Mouse (Mus musculus) stomach, embryonic 16.5 days (tissue): Measurements from ENCODE around the gene Gcdh. TPM values are rescaled to one million over a fixed set of nuclear protein-coding genes. Genes with fewer than 3 reads are reported as not detected.
A peak's percentile ranks its signal among the peaks of the same experiment; 100 is the strongest.

ENCODE experiments used
- ATAC-seq: fragments of 200-750 bp; cut with Nextera tagmentation; 2 replicates; pipeline ENCODE4 v1.8.0; 2017; ENCODE audit warnings: moderate number of reproducible peaks, moderate TSS enrichment; ENCODE audit not compliant: insufficient read depth, low FRiP score
- H3K27ac ChIP-seq: fragments of 300-500 bp; sonication (generic); 2 replicates; pipeline ENCODE4 v1.5.1; 2014; ENCODE audit warnings: low read length
- H3K27me3 ChIP-seq: fragments of 300-500 bp; sonication (generic); 2 replicates; pipeline ENCODE4 v1.6.1; 2014; ENCODE audit warnings: low read length, control low read depth, mixed read lengths; ENCODE audit not compliant: control insufficient read depth, insufficient read depth
- H3K36me3 ChIP-seq: fragments of 300-500 bp; sonication (generic); 2 replicates; pipeline ENCODE4 v1.6.1; 2014; ENCODE audit warnings: low read length; ENCODE audit not compliant: control insufficient read depth, insufficient read depth
- H3K4me1 ChIP-seq: fragments of 300-500 bp; sonication (generic); 2 replicates; pipeline ENCODE4 v1.6.1; 2014; ENCODE audit warnings: low read length, control low read depth, mixed read lengths; ENCODE audit not compliant: control insufficient read depth, insufficient read depth
- H3K4me2 ChIP-seq: fragments of 300-500 bp; sonication (generic); 2 replicates; pipeline ENCODE4 v1.6.1; 2014; ENCODE audit warnings: low read depth, low read length, mixed read lengths
- H3K4me3 ChIP-seq: fragments of 300-500 bp; sonication (generic); replicated peaks from 2 replicates; pipeline ENCODE4 v1.5.1; 2014; ENCODE audit warnings: mild to moderate bottlenecking, low read length
- H3K9ac ChIP-seq: fragments of 300-500 bp; sonication (generic); 2 replicates; pipeline ENCODE4 v1.6.1; 2014; ENCODE audit warnings: low read length
- H3K9me3 ChIP-seq: fragments of 300-500 bp; sonication (generic); replicated peaks from 2 replicates; pipeline ENCODE4 v1.6.1; 2016; ENCODE audit warnings: low read length, control low read depth; ENCODE audit not compliant: control insufficient read depth
- WGBS: fragments of 180-500 bp; shearing (Covaris S2); extraction: QIAGEN DNeasy Blood & Tissue Kit; methylation state at CpG from one replicate; pipeline ENCODE4 v1.1.7; 2014; 5-methylcytosine and 5-hydroxymethylcytosine counted together
- polyA plus RNA-seq: library from polyadenylated mRNA; unstranded; fragments of >200 nt; fragmentation: Nextera tagmentation; extraction: Ambion mirVana; gene quantifications from 2 replicates; pipeline ENCODE4 v1.2.1, GENCODE M21; 2015

Gene Gcdh
- 41.1 and 45.8 TPM in 2 replicates for polyA plus RNA-seq

DNA sequence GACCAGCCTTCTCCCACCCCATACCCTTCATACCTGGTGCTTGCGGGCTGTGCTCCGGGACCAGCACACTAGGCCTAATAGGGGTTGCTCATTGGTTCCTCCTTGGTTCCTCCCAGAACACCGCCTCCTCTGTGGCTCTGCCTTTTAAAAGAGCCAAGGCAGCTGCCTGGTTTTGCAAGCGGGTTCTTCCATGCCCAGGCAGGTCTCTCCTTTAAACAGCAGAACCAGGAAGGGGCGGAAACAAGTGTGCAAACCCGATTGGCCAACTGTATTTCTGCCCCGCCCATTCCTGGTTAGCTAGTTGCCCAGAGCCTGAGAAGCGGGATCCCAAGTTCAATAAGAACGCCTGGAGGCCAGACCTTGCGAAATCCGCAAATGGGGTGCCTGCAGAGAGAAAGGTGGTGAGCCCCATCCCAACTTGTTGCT is at the start of gene Gcdh:
Gene Gcdh (minus strand): TSS at position 213 of the 426 bp plus-strand sequence.
- Histone ChIP-seq H3K9ac (peak within 1 kb of the TSS; percentile 81), H3K9me3 (no peaks in the 10 kb centered on the region), H3K4me3 (peak within 1 kb of the TSS; percentile 85), H3K4me1 (peaks cover 7% of the 10 kb centered on the region; the same call in 1 of the 2 replicates), H3K36me3 (no peaks in the 10 kb centered on the region), H3K27me3 (no peaks in the 10 kb centered on the region), H3K4me2 (peak within 1 kb of the TSS; percentile 94), H3K27ac (no peak within 1 kb of the TSS)
- peak; percentile 98 for ATAC-seq
- 0% methylated on average over 11 of the region's 11 CpGs for WGBS

DNA sequence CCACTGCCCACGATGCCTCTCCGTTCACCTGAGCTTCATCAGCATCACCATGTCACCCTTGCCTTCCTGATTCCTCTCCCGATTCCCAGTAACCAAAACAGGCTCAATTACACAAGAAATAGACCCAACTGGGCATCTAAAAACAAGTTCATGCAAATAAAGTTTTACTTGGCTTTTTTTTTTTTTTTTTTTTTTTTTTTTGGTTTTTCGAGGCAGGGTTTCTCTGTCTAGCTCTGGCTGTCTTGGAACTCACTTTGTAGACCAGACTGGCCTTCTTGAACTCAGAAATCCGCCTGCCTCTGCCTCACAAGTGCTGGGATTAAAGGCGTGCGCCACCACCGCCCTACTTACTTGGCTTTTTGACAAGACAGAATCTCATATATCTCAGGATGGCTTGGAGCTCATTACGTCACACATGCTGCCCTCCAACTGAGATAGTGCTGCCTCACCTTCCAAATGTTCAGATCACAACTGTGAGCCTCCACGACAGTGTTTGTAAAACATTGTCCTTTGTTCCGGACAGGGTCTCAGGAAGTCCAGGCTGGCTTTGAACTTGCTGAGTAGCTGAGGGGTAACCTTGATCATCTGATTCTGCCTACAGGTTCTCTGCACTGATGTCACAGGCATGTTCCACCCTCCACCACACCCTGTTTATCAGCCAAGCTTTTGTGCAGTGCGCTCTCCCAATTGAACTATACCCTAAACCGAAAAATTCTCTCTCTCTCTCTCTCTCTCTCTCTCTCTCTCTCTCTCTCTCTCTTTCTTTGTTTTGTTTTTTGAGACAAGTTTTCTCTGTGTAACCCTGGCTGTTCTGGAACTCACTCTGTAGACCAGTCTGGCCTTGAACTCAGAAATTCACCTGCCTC is 44.1 kb upstream of the Gcdh start:
- Histone ChIP-seq H3K9me3 (no peaks in the 10 kb centered on the region), H3K27me3 (peaks cover 45% of the 10 kb centered on the region), H3K4me2 (0 out of 2 replicates have a peak overlapping the region, but pooled peaks have one; percentile 65), H3K36me3 (no peaks in the 10 kb centered on the region), H3K4me3 (no peak overlapping the region), H3K27ac (no peak overlapping the region), H3K9ac (no peak overlapping the region), H3K4me1 (peaks cover 4% of the 10 kb centered on the region; the same call in 1 of the 2 replicates)
- no peak for ATAC-seq
- 58% methylated on average over 13 of the region's 13 CpGs for WGBS

DNA sequence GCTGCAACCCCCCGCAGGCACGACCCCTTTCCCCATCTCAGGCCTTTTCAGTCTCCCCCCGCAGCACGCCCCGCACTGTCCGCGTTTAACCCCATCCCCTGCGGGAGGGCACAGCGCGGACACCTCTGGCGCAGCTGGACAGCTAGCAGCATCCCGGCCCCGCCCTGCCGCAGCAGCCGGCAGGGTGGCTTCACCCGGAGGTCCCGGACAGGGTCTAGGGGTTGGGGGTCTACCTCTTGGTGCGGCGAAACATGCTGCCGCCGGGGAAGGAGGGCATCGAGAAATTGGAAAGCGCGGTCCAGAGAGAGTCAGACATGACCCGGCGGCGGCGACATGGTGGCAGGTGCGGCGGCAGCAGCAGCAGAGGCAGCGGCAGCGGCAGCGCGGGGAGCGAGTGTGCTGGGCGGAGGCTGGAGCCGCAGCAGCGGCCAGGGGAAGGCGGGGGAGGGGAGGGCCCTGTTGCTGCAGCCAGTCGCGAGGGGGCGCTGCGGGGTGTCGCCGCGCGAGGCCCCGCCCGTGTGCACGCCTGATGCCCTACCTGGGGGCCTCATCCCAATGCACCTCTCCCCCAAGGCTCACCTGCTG is 43.3 kb upstream of the Gcdh start, which contains the start of gene Mast1:
Gene Mast1 (minus strand): TSS at position 398 of the 585 bp plus-strand sequence.
- WGBS, result under 1% methylated on average over 50 of the region's 50 CpGs
- H3K4me3 ChIP-seq, result peak within 1 kb of the TSS; percentile 44
- H3K27ac ChIP-seq, result no peak within 1 kb of the TSS
- H3K36me3 ChIP-seq, result no peaks in the 10 kb centered on the region
- peaks cover 4% of the 10 kb centered on the region; the same call in 1 of the 2 replicates for H3K4me1 ChIP-seq
- peak; percentile 68 for ATAC-seq
- H3K9ac ChIP-seq, result no peak within 1 kb of the TSS
- H3K9me3 ChIP-seq, result no peaks in the 10 kb centered on the region
- H3K27me3 ChIP-seq, result peaks cover 45% of the 10 kb centered on the region
- peak within 1 kb of the TSS; percentile 65 for H3K4me2 ChIP-seq

DNA sequence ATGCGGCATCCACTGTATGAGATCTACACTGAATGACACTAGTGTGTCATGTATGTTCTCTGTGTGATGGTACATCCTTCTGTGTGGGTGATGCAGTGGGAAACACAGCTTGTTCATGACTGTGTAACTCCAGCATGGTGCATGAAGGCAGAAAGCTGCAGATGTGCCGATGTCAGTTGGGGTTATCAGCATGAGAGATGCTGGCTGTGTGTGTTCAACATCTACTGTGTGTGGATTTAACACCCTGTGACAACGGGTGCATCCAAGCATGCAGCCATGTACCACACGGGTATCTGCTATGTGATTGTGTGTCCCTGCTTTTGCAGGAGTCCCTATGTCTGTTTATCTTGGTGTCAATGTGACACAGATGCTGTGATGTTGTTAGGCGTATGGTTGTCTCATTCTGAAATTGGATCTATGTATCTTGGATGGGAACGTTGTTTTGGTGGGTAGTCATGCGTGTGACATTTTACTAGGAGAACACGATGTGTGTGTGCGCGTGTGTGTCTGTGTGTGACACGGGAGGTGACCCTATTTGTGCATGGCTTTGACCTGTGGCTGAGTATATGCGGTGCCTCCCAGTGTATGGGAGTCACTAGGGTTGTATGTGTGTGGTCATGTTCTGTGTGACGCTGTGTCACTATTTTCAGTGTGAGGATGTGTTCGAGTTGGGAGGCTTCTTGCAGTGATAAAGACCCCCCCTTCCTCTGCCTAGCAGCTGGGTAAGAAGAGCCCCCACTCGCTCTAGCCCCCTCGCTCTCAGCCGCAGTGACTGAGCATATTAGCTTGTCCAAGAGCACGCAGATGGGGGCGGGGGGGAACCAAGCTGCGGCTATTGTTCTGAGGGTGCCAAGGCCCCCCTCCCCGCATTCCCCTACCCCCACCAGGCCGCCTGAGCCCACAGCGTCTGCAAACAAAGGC is 42.6 kb upstream of the Gcdh start:
- peak overlapping the region; percentile 44 for H3K4me3 ChIP-seq
- WGBS, result 22% methylated on average over 23 of the region's 23 CpGs
- no peaks in the 10 kb centered on the region for H3K36me3 ChIP-seq
- peaks cover 45% of the 10 kb centered on the region for H3K27me3 ChIP-seq
- H3K27ac ChIP-seq, result no peak overlapping the region
- no peaks in the 10 kb centered on the region for H3K9me3 ChIP-seq
- H3K4me2 ChIP-seq, result peak overlapping the region; percentile 65
- no peak overlapping the region for H3K9ac ChIP-seq
- H3K4me1 ChIP-seq, result peaks cover 4% of the 10 kb centered on the region; the same call in 1 of the 2 replicates
- ATAC-seq, result peak; percentile 34

DNA sequence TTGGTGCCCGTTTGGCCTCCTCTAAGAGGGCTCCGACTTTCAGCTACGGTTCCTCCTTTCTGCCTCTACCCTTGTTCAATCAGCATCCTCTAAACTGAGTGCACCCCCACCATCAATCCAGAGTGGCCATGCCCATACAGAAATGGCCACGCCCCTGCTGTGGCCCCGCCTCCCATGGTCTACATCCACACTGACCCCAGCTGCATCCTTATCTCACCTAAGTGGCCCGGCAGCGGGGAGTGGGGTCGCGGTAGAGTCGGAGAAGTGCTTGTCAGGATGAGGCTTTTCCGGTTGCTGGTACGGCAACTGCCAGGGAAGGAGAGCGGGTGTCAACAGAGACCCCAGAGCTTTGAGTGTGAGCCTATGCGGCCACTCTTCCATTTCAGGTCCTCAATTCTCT is 41.8 kb upstream of the Gcdh start:
- no peak for ATAC-seq

DNA sequence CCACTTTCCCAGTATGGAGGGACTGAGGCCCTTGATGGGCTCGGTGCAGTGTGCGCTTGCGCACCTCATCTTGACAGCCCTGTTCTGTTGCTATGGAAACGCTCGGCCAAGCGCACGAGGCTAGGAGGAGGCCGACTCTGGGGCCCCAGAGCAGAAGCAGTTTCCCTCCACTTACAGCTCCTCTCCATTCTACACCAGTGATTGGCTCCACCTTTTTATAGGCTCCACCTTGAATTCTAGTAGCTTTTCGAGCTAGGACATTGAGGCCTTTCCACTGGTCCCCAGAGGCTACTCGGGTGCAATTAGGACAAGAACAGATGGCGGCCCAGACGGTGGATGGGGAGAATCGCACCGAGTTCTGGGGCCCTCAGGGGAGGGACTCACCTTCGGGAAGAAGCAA is 41.1 kb upstream of the Gcdh start:
- no peaks in the 10 kb centered on the region for H3K9me3 ChIP-seq
- under 1% methylated on average over 15 of the region's 15 CpGs for WGBS
- no peaks in the 10 kb centered on the region for H3K36me3 ChIP-seq
- H3K4me3 ChIP-seq, result no peak overlapping the region
- peaks cover 53% of the 10 kb centered on the region for H3K27me3 ChIP-seq
- H3K4me2 ChIP-seq, result no peak overlapping the region
- no peak for ATAC-seq
- no peak overlapping the region for H3K9ac ChIP-seq
- peaks cover 4% of the 10 kb centered on the region; the same call in 1 of the 2 replicates for H3K4me1 ChIP-seq
- no peak overlapping the region for H3K27ac ChIP-seq

More for the DNA sequence above, 41.8 kb upstream of the Gcdh start:
- Histone ChIP-seq H3K27ac (no peak overlapping the region), H3K4me1 (peaks cover 4% of the 10 kb centered on the region; the same call in 1 of the 2 replicates), H3K4me3 (no peak overlapping the region), H3K4me2 (no peak overlapping the region), H3K36me3 (no peaks in the 10 kb centered on the region), H3K27me3 (peaks cover 48% of the 10 kb centered on the region), H3K9me3 (no peaks in the 10 kb centered on the region), H3K9ac (no peak overlapping the region)
- WGBS, result 2% methylated on average over 14 of the region's 14 CpGs

DNA sequence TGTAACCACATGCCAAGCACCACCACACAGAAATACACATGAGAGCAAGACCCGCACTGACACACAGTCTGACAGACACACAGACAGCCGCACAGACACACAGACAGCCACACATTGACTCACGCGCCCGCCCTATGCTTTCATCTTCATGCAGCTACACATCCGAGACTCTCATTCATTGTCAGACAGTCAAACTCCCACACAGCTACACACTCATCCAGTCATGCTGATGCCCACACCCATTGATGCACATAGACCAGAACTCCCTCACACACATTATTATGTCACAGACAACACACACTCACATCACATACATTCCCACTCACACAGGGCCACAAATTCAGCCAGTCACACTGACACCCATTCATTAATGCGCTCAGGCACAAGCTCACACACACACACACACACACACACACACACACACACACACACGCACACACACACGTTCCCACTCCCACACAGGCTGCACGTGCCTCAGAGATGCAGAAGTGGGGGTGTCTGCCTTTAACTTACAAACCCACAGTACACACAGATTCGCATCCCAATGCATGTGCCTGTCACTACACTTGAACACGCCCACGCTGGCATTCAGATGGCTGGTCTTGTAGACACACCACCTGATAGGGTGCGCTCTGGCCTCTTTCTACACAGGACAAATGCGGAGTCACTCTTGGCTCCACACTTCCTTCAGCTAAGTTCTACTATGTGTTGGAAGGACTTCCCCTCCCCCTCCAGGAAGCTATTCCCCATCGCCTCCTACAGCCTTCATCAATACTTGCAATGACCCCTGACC is 40.2 kb upstream of the Gcdh start:
- WGBS, result 83% methylated on average over 16 of the region's 16 CpGs
- no peak overlapping the region for H3K4me3 ChIP-seq

DNA sequence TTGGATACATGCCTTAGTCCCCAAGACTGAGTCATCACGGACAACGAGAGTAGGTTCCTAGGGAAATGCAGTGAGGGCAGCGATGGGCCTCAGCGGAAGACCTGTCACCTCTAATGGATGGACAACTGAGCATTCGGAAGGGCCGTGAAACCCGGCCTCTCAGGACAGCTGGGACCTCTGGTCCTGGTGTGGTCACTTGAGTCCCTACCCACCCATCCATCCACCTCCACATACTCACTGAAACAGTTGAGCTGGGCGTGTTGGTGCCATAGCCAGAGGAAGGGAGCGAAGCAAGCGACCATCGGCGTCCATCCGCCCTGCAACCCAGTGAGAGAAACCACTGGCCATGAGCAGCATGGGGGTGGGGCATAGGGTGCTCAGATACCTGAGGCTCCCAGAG is 36.9 kb upstream of the Gcdh start:
- Histone ChIP-seq H3K36me3 (no peaks in the 10 kb centered on the region), H3K4me3 (no peak overlapping the region), H3K4me1 (0 out of 2 replicates have a peak, but pooled peaks cover 3% of the 10 kb centered on the region), H3K4me2 (no peak overlapping the region), H3K9ac (no peak overlapping the region), H3K9me3 (no peaks in the 10 kb centered on the region), H3K27me3 (peaks cover 39% of the 10 kb centered on the region), H3K27ac (no peak overlapping the region)
- no peak for ATAC-seq
- 85% methylated on average over 13 of the region's 13 CpGs for WGBS

More for the DNA sequence above, 40.2 kb upstream of the Gcdh start:
- no peaks in the 10 kb centered on the region for H3K36me3 ChIP-seq
- peaks cover 4% of the 10 kb centered on the region; the same call in 1 of the 2 replicates for H3K4me1 ChIP-seq
- H3K9ac ChIP-seq, result no peak overlapping the region
- H3K9me3 ChIP-seq, result no peaks in the 10 kb centered on the region
- no peak overlapping the region for H3K27ac ChIP-seq
- peaks cover 62% of the 10 kb centered on the region for H3K27me3 ChIP-seq
- no peak for ATAC-seq
- H3K4me2 ChIP-seq, result no peak overlapping the region
